Mouse (Mus musculus): ENCODE measurements around the gene Rsf1. TPM values are rescaled to one million over a fixed set of nuclear protein-coding genes. Genes with fewer than 3 reads are reported as not detected.

The Rsf1 gene
- polyA plus RNA-seq, 1 experiment, result 66.4 TPM

GRCm38 (mm10) chr7:97719078-97719477, 139.4 kb downstream of the Rsf1 start:
- Histone ChIP-seq H3K27me3 (ENCODE audit: control insufficient read depth, insufficient read depth, low read length, poor library complexity, severe bottlenecking) (no peaks in the 10 kb centered on the region), H3K4me3 (ENCODE audit: low read depth, low read length) (no peak overlapping the region), H3K4me1 (ENCODE audit: control insufficient read depth, insufficient read depth, low read length) (peaks cover 1% of the 10 kb centered on the region), H3K9me3 (replicated peaks; ENCODE audit: control insufficient read depth, insufficient read depth, low read length, poor library complexity, severe bottlenecking) (no peaks in the 10 kb centered on the region), H3K9ac (ENCODE audit: low read depth, poor library complexity, severe bottlenecking) (no peak overlapping the region), H3K36me3 (ENCODE audit: control insufficient read depth, insufficient read depth, low read length, poor library complexity, severe bottlenecking) (peaks cover 36% of the 10 kb centered on the region), H3K27ac (ENCODE audit: insufficient read depth, low read length) (peak overlapping the region; percentile 53; the same call in 1 of the 2 replicates)
- TF ChIP-seq EP300 (IDR thresholded peaks at IDR 0.05; ENCODE audit: insufficient read depth, low read depth, low read length) (0 out of 2 replicates have a peak, but pooled peaks have one; percentile 15), CTCF (IDR thresholded peaks at IDR 0.05; ENCODE audit: low read depth, low read length) (no peak), POLR2A (IDR thresholded peaks at IDR 0.05; ENCODE audit: insufficient read depth, low read length) (no peak)

DNA sequence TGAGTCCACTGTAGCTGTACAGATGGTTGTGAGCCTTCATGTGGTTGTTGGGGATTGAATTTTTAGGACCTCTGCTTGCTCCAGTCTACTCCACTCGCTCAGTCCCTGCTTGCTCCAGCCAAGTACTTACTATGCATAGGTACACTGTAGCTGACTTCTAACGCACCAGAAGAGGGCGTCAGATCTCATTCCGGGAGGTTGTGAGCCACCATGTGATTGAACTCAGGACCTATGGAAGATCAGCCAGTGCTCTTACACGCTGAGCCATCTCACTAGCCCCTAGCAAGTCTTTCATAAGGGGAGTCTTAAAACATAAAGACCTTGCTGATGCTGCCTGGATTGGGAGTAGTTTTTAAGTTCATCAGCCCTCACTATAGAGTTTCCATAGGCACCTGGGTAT, 140.4 kb downstream of the Rsf1 start:
- Histone ChIP-seq H3K9me3 (replicated peaks; ENCODE audit: control insufficient read depth, insufficient read depth, low read length, poor library complexity, severe bottlenecking) (no peaks in the 10 kb centered on the region), H3K27ac (ENCODE audit: insufficient read depth, low read length) (no peak overlapping the region), H3K4me1 (ENCODE audit: control insufficient read depth, insufficient read depth, low read length) (peaks cover 1% of the 10 kb centered on the region), H3K36me3 (ENCODE audit: control insufficient read depth, insufficient read depth, low read length, poor library complexity, severe bottlenecking) (peaks cover 26% of the 10 kb centered on the region), H3K9ac (ENCODE audit: low read depth, poor library complexity, severe bottlenecking) (no peak overlapping the region), H3K27me3 (ENCODE audit: control insufficient read depth, insufficient read depth, low read length, poor library complexity, severe bottlenecking) (no peaks in the 10 kb centered on the region), H3K4me3 (ENCODE audit: low read depth, low read length) (no peak overlapping the region)
- TF ChIP-seq CTCF (IDR thresholded peaks at IDR 0.05; ENCODE audit: low read depth, low read length), result peak; percentile 42
- TF ChIP-seq POLR2A (IDR thresholded peaks at IDR 0.05; ENCODE audit: insufficient read depth, low read length), result no peak
- no peak for TF ChIP-seq EP300 (IDR thresholded peaks at IDR 0.05; ENCODE audit: insufficient read depth, low read depth, low read length)

DNA sequence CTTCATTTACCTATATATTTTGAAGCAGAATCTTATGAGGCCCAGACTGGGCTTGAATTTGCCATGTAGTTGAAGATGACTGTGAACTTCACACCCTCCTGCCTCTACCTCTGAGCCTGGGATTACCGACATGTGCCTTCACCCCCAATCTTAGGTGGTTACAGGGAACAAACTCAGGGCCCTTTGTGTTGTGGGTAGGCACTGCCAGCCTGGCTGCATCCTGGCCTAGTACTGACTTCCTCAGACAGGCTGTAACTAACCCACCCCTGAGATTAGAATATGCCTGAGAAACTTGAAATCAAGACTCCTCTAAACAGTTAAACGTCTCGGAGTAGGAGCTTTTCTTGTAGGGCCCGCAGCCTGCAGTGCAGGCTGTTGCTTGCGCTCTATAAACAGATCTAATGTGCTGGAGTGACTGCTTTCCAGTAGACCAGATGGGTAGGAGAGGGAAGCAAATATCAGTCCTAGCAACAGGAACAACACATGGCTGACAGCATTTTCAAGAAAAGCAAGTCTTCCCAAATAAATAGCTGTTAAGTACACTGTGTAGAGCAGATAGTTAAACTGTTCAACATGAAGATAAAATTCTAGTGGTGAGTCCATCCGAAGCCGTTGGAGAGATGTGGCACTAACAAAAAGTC, 142.7 kb downstream of the Rsf1 start:
- Histone ChIP-seq H3K27me3 (ENCODE audit: control insufficient read depth, insufficient read depth, low read length, poor library complexity, severe bottlenecking) (no peaks in the 10 kb centered on the region), H3K4me1 (ENCODE audit: control insufficient read depth, insufficient read depth, low read length) (peaks cover 4% of the 10 kb centered on the region), H3K9me3 (replicated peaks; ENCODE audit: control insufficient read depth, insufficient read depth, low read length, poor library complexity, severe bottlenecking) (no peaks in the 10 kb centered on the region), H3K4me3 (ENCODE audit: low read depth, low read length) (no peak overlapping the region), H3K36me3 (ENCODE audit: control insufficient read depth, insufficient read depth, low read length, poor library complexity, severe bottlenecking) (0 out of 2 replicates have a peak, but pooled peaks cover 8% of the 10 kb centered on the region), H3K27ac (ENCODE audit: insufficient read depth, low read length) (no peak overlapping the region), H3K9ac (ENCODE audit: low read depth, poor library complexity, severe bottlenecking) (no peak overlapping the region)
- TF ChIP-seq POLR2A (IDR thresholded peaks at IDR 0.05; ENCODE audit: insufficient read depth, low read length), result no peak
- TF ChIP-seq EP300 (IDR thresholded peaks at IDR 0.05; ENCODE audit: insufficient read depth, low read depth, low read length), result no peak
- TF ChIP-seq CTCF (IDR thresholded peaks at IDR 0.05; ENCODE audit: low read depth, low read length), result no peak

GRCm38 (mm10) chr7:97723646-97724538, 144.2 kb downstream of the Rsf1 start:
- Histone ChIP-seq H3K9ac (ENCODE audit: low read depth, poor library complexity, severe bottlenecking) (no peak overlapping the region), H3K4me3 (ENCODE audit: low read depth, low read length) (no peak overlapping the region), H3K27me3 (ENCODE audit: control insufficient read depth, insufficient read depth, low read length, poor library complexity, severe bottlenecking) (no peaks in the 10 kb centered on the region), H3K4me1 (ENCODE audit: control insufficient read depth, insufficient read depth, low read length) (peaks cover 3% of the 10 kb centered on the region), H3K27ac (ENCODE audit: insufficient read depth, low read length) (no peak overlapping the region), H3K36me3 (ENCODE audit: control insufficient read depth, insufficient read depth, low read length, poor library complexity, severe bottlenecking) (0 out of 2 replicates have a peak, but pooled peaks cover 2% of the 10 kb centered on the region), H3K9me3 (replicated peaks; ENCODE audit: control insufficient read depth, insufficient read depth, low read length, poor library complexity, severe bottlenecking) (no peaks in the 10 kb centered on the region)
- TF ChIP-seq CTCF (IDR thresholded peaks at IDR 0.05; ENCODE audit: low read depth, low read length) (no peak), POLR2A (IDR thresholded peaks at IDR 0.05; ENCODE audit: insufficient read depth, low read length) (no peak), EP300 (IDR thresholded peaks at IDR 0.05; ENCODE audit: insufficient read depth, low read depth, low read length) (no peak)

DNA sequence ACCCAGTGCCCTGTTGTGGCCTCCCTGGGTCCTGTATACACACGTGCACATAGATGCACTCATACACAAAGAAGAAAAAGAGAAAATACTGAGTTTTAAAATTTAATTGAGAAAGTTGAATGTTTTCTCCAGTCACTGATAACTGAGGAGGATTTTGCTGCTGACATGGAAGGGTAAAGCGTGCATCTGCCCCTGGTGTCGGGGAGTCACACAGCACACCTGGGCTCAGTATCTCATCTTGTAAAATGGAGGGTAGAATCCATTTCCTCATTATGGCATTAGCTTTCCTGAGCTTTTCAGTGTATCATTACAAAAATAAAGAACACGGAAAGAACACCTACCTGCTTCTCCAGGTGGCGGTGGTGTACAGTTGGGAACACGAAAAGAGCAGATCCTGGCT, 145.7 kb downstream of the Rsf1 start:
- 0 out of 2 replicates have a peak, but pooled peaks cover 2% of the 10 kb centered on the region for H3K36me3 ChIP-seq (ENCODE audit: control insufficient read depth, insufficient read depth, low read length, poor library complexity, severe bottlenecking)
- H3K27me3 ChIP-seq (ENCODE audit: control insufficient read depth, insufficient read depth, low read length, poor library complexity, severe bottlenecking), result no peaks in the 10 kb centered on the region
- H3K4me1 ChIP-seq (ENCODE audit: control insufficient read depth, insufficient read depth, low read length), result peaks cover 3% of the 10 kb centered on the region
- no peak for TF ChIP-seq POLR2A (IDR thresholded peaks at IDR 0.05; ENCODE audit: insufficient read depth, low read length)
- TF ChIP-seq EP300 (IDR thresholded peaks at IDR 0.05; ENCODE audit: insufficient read depth, low read depth, low read length), result no peak
- no peak for TF ChIP-seq CTCF (IDR thresholded peaks at IDR 0.05; ENCODE audit: low read depth, low read length)
- no peak overlapping the region for H3K9ac ChIP-seq (ENCODE audit: low read depth, poor library complexity, severe bottlenecking)
- no peak overlapping the region for H3K4me3 ChIP-seq (ENCODE audit: low read depth, low read length)
- H3K9me3 ChIP-seq (replicated peaks; ENCODE audit: control insufficient read depth, insufficient read depth, low read length, poor library complexity, severe bottlenecking), result no peaks in the 10 kb centered on the region
- no peak overlapping the region for H3K27ac ChIP-seq (ENCODE audit: insufficient read depth, low read length)
